Mouse (Mus musculus) heart, adult 8-10 months (tissue): Measurements from ENCODE around the gene Cplx3. TPM values are rescaled to one million over a fixed set of nuclear protein-coding genes. Genes with fewer than 3 reads are reported as not detected.

Experiments
- DNase-seq: peaks from one replicate; pipeline ENCODE4 v3.0.0; 2022; ENCODE audit warnings: low spot score
- total RNA-seq, 4 experiments: library from RNA; stranded (reverse); gene quantifications; 2 replicates each; pipeline ENCODE4 v1.2.4; 2022

Cplx3 gene
- total RNA-seq, 4 experiments from 2014 or later = not detected

GRCm38 (mm10) chr9:57601353-57601706 is 4.8 kb downstream of the Cplx3 start:
- DNase-seq = no peak

GRCm38 (mm10) chr9:57600620-57601352 is 5.3 kb downstream of the Cplx3 start:
- no peak for DNase-seq

GRCm38 (mm10) chr9:57598851-57599563 is 7.1 kb downstream of the Cplx3 start:
- no peak for DNase-seq

- no peak for DNase-seq
These were observed 8.1 kb downstream of the Cplx3 start for GRCm38 (mm10) chr9:57597929-57598382.

GRCm38 (mm10) chr9:57597265-57597664 is 8.8 kb downstream of the Cplx3 start:
- no peak for DNase-seq

- no peak for DNase-seq
These were observed 11.9 kb downstream of the Cplx3 start for GRCm38 (mm10) chr9:57594174-57594509.

- DNase-seq = no peak
These were observed 12.5 kb downstream of the Cplx3 start for GRCm38 (mm10) chr9:57593454-57594173.

GRCm38 (mm10) chr9:57590726-57591125 is 15.4 kb downstream of the Cplx3 start:
- no peak for DNase-seq

- DNase-seq = peak; percentile 77
These were observed 16.6 kb downstream of the Cplx3 start, which contains the start of gene Ulk3 for GRCm38 (mm10) chr9:57589224-57590126. TSS of gene Ulk3 (plus strand) at chr9:57589452.

GRCm38 (mm10) chr9:57584991-57585390 is 21.1 kb downstream of the Cplx3 start:
- DNase-seq = no peak

GRCm38 (mm10) chr9:57577144-57577849 is 28.8 kb downstream of the Cplx3 start:
- DNase-seq = no peak

- DNase-seq = no peak
These were observed 30.5 kb downstream of the Cplx3 start for GRCm38 (mm10) chr9:57575577-57575976.

- no peak for DNase-seq
These were observed 31.7 kb downstream of the Cplx3 start for GRCm38 (mm10) chr9:57574397-57574796.

- no peak for DNase-seq
These were observed 37.6 kb downstream of the Cplx3 start for GRCm38 (mm10) chr9:57568500-57568899.

GRCm38 (mm10) chr9:57566846-57567245 is 39.2 kb downstream of the Cplx3 start:
- DNase-seq = no peak

- no peak for DNase-seq
These were observed 40.3 kb downstream of the Cplx3 start for GRCm38 (mm10) chr9:57565741-57566221.

GRCm38 (mm10) chr9:57564609-57565008 is 41.5 kb downstream of the Cplx3 start:
- DNase-seq = no peak

GRCm38 (mm10) chr9:57562896-57563372 is 43.1 kb downstream of the Cplx3 start:
- DNase-seq = peak; percentile 72

GRCm38 (mm10) chr9:57561711-57562099 is 44.4 kb downstream of the Cplx3 start:
- no peak for DNase-seq
